Mouse (Mus musculus) forebrain, embryonic 11.5 days (tissue): ENCODE measurements around the gene Otp. TPM values are rescaled to one million over a fixed set of nuclear protein-coding genes. Genes with fewer than 3 reads are reported as not detected.

ENCODE experiments used
- ATAC-seq: fragments of 200-750 bp; cut with Nextera tagmentation; replicated peaks from 2 replicates; pipeline ENCODE4 v1.8.0; 2017; ENCODE audit warnings: moderate TSS enrichment; ENCODE audit not compliant: low FRiP score
- DNase-seq: peaks from one replicate; pipeline ENCODE4 v3.0.0-alpha.2; 2017; ENCODE audit warnings: low spot score
- H3K27ac ChIP-seq: fragments of 300-500 bp; sonication (generic); 2 replicates; pipeline ENCODE4 v1.5.1; 2014; ENCODE audit warnings: low read depth, low read length
- H3K27me3 ChIP-seq: fragments of 300-500 bp; sonication (generic); 2 replicates; pipeline ENCODE4 v1.6.1; 2014; ENCODE audit warnings: mild to moderate bottlenecking, low read length, mixed read lengths; ENCODE audit not compliant: control insufficient read depth, insufficient read depth
- H3K36me3 ChIP-seq: fragments of 300-500 bp; sonication (generic); 2 replicates; pipeline ENCODE4 v1.6.1; 2014; ENCODE audit warnings: mild to moderate bottlenecking, low read length, moderate library complexity, mixed read lengths; ENCODE audit not compliant: control insufficient read depth, insufficient read depth
- H3K4me1 ChIP-seq: fragments of 300-500 bp; sonication (generic); replicated peaks from 2 replicates; pipeline ENCODE4 v1.6.1; 2014; ENCODE audit warnings: low read length, mixed read lengths; ENCODE audit not compliant: control insufficient read depth, insufficient read depth
- H3K4me2 ChIP-seq: fragments of 300-500 bp; sonication (generic); 2 replicates; pipeline ENCODE4 v1.6.1; 2014; ENCODE audit warnings: low read depth, mild to moderate bottlenecking, low read length, moderate library complexity, mixed read lengths; ENCODE audit not compliant: severe bottlenecking
- H3K4me3 ChIP-seq: fragments of 300-500 bp; sonication (generic); 2 replicates; pipeline ENCODE4 v1.5.1; 2014; ENCODE audit warnings: low read depth, low read length
- H3K9ac ChIP-seq: fragments of 300-500 bp; sonication (generic); 2 replicates; pipeline ENCODE4 v1.6.1; 2014; ENCODE audit warnings: low read length
- H3K9me3 ChIP-seq: fragments of 300-500 bp; sonication (generic); 2 replicates; pipeline ENCODE4 v1.6.1; 2016; ENCODE audit warnings: low read length, mixed read lengths; ENCODE audit not compliant: control insufficient read depth
- WGBS: fragments of 180-500 bp; shearing (Covaris S2); extraction: QIAGEN DNeasy Blood & Tissue Kit; methylation state at CpG from one replicate; pipeline ENCODE4 v1.1.7; 2014; 5-methylcytosine and 5-hydroxymethylcytosine counted together
- polyA plus RNA-seq: library from polyadenylated mRNA; unstranded; fragments of >200 nt; fragmentation: Nextera tagmentation; extraction: Ambion mirVana; gene quantifications from 2 replicates; pipeline ENCODE4 v1.2.1, GENCODE M21; 2014

Gene Otp
- polyA plus RNA-seq, 1 experiment from 2014 or later: 3.3 TPM

DNA sequence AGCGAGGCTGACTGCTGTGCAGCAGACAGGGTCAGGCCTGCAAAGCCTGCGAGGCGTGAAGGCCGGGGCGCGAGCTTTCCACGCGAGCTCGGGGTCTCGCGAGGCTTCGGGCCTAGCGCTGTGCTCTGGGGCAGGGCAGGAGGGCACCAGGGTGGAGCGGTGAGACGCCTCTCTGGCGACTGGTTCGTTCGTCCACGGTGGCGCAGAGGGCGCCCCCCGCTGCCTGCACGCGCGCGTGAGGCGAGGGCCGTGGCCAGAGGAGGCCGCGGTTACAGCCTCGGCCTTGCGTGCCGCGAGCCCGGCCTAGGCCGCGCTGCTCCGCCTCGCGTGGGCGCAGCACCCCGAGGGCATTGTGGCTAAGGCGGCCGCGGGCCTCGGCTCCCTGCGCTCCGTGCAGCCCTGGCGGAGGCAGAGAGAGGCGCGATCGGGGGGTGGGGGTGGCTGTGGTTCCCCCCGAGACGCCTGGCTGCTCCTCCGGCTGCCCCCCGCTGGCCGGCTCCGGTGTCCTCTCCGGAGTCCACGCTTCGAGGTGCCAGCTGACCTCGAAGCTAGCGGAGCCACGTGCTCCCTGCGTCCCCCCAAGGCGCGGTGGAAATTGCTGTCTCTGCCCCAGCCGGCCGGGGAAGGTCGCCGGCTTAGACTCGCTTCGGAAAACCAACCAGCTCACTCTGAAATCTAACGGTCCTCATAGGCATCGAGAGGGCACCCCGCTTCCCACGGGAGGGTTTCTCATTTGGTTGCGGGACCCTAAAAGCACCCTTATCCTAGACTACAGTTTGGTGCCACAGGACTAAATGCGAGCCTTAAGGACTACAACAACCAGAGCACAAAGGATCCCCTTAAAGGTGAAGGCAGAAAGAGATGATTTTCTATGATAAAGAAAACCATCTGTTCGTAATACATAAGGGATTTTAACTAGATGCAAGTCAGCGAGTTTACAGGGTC, 10.2 kb downstream of the Otp start:
- Histone ChIP-seq H3K4me3 (peak overlapping the region; percentile 10; the same call in 1 of the 2 replicates), H3K9ac (no peak overlapping the region; the same call in 1 of the 2 replicates), H3K27ac (no peak overlapping the region), H3K27me3 (peaks cover 79% of the 10 kb centered on the region), H3K9me3 (no peaks in the 10 kb centered on the region), H3K4me1 (peaks cover 17% of the 10 kb centered on the region), H3K36me3 (no peaks in the 10 kb centered on the region), H3K4me2 (peak overlapping the region; percentile 19; the same call in 1 of the 2 replicates)
- ATAC-seq (no peak; the same call in 1 of the 2 replicates), DNase-seq (peak; percentile 67)
- WGBS: 1% methylated on average over 80 of the region's 81 CpGs

- no peak overlapping the region for H3K9ac ChIP-seq
- 95% methylated on average over 10 of the region's 10 CpGs for WGBS
- no peak overlapping the region for H3K4me2 ChIP-seq
- H3K4me3 ChIP-seq: no peak overlapping the region
- no peak overlapping the region for H3K27ac ChIP-seq
- no peaks in the 10 kb centered on the region for H3K4me1 ChIP-seq
- ATAC-seq (no peak), DNase-seq (no peak)
- H3K27me3 ChIP-seq: no peaks in the 10 kb centered on the region
- no peaks in the 10 kb centered on the region for H3K9me3 ChIP-seq
- H3K36me3 ChIP-seq: no peaks in the 10 kb centered on the region
Measured at GRCm38 (mm10) chr13:94907841-94908240, 32.4 kb downstream of the Otp start.

DNA sequence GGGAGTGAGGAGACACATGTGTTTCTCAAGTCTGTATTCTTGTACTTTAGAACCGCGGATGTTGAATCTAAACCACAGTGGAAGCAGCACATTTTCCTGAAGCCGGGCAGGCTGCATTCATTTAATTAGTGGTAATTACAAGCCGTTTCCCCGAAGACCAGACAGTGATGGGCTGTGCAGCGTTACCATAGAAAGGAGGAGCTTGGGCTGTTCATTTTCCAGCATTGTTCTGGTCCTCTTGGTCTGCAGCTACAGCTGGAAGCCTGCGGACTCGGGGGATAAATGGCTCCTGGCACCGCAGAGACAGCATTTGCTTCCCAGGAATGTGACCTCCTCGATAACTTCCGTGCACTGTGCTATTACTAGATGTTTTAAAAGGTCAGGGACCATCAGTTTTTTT, 37.6 kb downstream of the Otp start:
- DNase-seq (no peak), ATAC-seq (no peak)
- no peaks in the 10 kb centered on the region for H3K9me3 ChIP-seq
- 10% methylated on average over 11 of the region's 11 CpGs for WGBS
- H3K36me3 ChIP-seq: no peaks in the 10 kb centered on the region
- H3K27me3 ChIP-seq: no peaks in the 10 kb centered on the region
- no peak overlapping the region for H3K9ac ChIP-seq
- no peak overlapping the region for H3K27ac ChIP-seq
- no peak overlapping the region for H3K4me3 ChIP-seq
- peak overlapping the region; percentile 26 for H3K4me2 ChIP-seq
- H3K4me1 ChIP-seq: no peaks in the 10 kb centered on the region

GRCm38 (mm10) chr13:94915654-94916053, 40.3 kb downstream of the Otp start:
- DNase-seq (no peak), ATAC-seq (no peak)
- no peaks in the 10 kb centered on the region for H3K9me3 ChIP-seq
- H3K4me2 ChIP-seq: no peak overlapping the region
- no peak overlapping the region for H3K4me3 ChIP-seq
- H3K27me3 ChIP-seq: no peaks in the 10 kb centered on the region
- H3K9ac ChIP-seq: no peak overlapping the region
- H3K4me1 ChIP-seq: no peaks in the 10 kb centered on the region
- 82% methylated on average over 5 of the region's 5 CpGs for WGBS
- no peaks in the 10 kb centered on the region for H3K36me3 ChIP-seq
- no peak overlapping the region for H3K27ac ChIP-seq

DNA sequence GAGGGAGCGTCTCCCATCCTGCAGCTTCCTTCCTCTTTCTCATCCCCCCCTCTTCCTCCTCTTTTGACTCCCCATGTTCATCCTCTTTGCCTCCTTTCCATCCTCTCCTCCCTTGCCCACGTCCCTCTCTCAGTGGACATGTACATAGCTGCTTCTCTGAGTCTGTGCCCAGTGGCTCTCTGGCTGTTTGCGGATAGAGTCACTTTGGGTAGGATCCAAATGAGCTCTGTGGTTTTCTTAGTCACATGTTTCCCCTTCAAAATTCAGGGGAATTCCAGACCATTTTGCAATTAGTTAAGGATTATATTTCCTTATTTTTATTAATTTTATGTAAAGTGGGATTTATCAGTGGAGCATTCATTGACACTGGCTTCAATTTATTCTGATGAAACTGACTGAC, 52.7 kb downstream of the Otp start:
- no peak overlapping the region for H3K4me3 ChIP-seq
- no peaks in the 10 kb centered on the region for H3K36me3 ChIP-seq
- ATAC-seq (no peak), DNase-seq (no peak)
- no peaks in the 10 kb centered on the region for H3K27me3 ChIP-seq
- H3K4me1 ChIP-seq: no peaks in the 10 kb centered on the region
- 84% methylated on average over 3 of the region's 3 CpGs for WGBS
- no peak overlapping the region for H3K9ac ChIP-seq
- no peak overlapping the region for H3K27ac ChIP-seq
- H3K9me3 ChIP-seq: no peaks in the 10 kb centered on the region
- H3K4me2 ChIP-seq: no peak overlapping the region

Other genes starting within 250 kb of the Otp start
- 227 and 257 TPM in 2 replicates for gene Tbca, start 86.7 kb upstream of the Otp start, polyA plus RNA-seq
- 21.2 and 22.6 TPM in 2 replicates for gene Wdr41, start 100.7 kb downstream of the Otp start, polyA plus RNA-seq